Mouse (Mus musculus) left cerebral cortex, adult 2 months (tissue): ENCODE results near the gene Matk. TPM values are rescaled to one million over a fixed set of nuclear protein-coding genes. Genes with fewer than 3 reads are reported as not detected.

ENCODE experiments used
- DNase-seq, 2 experiments: peaks; one replicate each; pipeline ENCODE4 v3.0.0; 2021 to 2022; ENCODE audit warnings: low spot score in 2 of 2, mixed read lengths in 1 of 2; ENCODE audit errors: extremely low spot score in 1 of 2
- H3K27ac ChIP-seq: fragments of 200-600 bp; 2 replicates; pipeline ENCODE4 v1.8.1; 2022
- H3K4me3 ChIP-seq: fragments of 200-600 bp; 2 replicates; pipeline ENCODE4 v1.8.1; 2022
- CTCF ChIP-seq: fragments of 200-600 bp; IDR thresholded peaks from 2 replicates; pipeline ENCODE4 v1.8.1; 2022; ENCODE audit warnings: antibody characterized with exemption, mild to moderate bottlenecking, moderate library complexity
- intact Hi-C: fragments of 180-260 bp; cut with DNase I; formaldehyde crosslinking; loops from one replicate; pipeline ENCODE4 v1.15.1; 2025
- total RNA-seq, 2 experiments: library from RNA; stranded (reverse); gene quantifications; 2 replicates each; pipeline ENCODE4 v1.2.3; 2021

Gene Matk
- total RNA-seq, 2 experiments from 2014 or later: 212 to 221 TPM

DNA sequence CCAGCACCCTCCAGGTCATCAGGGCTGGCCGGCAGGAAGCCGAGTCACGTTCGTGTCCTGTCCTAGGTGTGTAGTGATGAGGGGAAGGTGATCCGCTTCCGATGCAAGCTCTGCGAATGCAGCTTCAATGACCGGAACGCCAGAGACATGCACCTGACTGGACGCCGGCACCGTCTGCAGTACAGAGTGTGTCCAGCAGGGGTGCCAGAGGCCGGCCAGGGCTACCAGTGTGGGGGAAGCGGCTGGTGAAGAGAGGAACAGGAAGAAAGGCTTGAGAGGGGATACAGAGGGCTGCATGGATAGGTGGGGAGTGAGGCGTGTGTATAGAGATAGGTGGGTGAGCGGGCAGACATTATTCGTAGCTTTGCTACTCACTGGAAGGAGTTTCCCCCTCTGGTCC is 8.1 kb upstream of the Matk start:
- peak in 1 of 2 experiments; percentile 88 for DNase-seq
- H3K27ac ChIP-seq: peak overlapping the region; percentile 65; the same call in 1 of the 2 replicates
- intact Hi-C loops: no loop called here
- peak; percentile 98 for TF ChIP-seq CTCF
- no peak overlapping the region for H3K4me3 ChIP-seq

DNA sequence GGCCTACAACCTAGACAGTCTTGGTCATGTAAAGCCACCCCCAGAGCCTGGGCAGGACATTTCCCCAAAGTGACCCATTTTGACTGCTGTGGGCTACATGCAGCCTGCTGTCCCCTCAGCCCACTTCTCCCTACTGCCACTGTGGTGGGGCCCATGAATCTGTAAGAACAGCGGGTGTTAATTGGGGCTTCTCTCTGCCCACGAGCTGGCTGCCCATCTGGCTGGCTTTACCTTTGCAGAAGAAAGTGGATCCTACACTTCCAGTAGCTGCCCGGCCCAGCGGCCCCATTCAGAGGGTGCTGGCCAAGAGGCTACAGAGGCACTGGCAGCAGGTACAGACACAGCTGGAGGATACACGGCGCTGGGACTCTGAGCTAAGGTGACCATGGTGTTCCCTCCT is 7.6 kb upstream of the Matk start:
- H3K4me3 ChIP-seq: no peak overlapping the region
- peak overlapping the region; percentile 65; the same call in 1 of the 2 replicates for H3K27ac ChIP-seq
- TF ChIP-seq CTCF: no peak
- no peak for DNase-seq
- intact Hi-C loops: no loop called here

DNA sequence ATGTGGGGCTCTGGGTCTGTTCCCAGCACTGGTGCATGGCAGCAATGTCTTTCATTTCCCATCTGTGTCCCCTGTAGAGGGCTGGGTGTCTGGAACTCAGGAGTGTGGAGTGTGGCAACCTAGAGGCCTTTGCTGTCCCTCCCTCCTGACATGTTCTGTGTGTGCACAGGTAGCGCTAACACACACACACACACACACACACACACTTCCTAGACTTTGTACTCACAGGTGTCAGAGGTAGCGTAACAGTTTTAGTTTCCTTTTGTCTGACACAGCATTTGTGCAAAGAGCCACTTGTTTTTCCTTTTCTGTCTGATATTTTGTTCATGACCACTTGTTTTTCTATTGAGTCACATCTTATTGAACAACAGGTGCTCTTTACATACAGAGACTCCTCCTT is 4.9 kb upstream of the Matk start:
- no peak overlapping the region for H3K27ac ChIP-seq
- DNase-seq: no peak
- no peak for TF ChIP-seq CTCF
- intact Hi-C loops: no loop called here
- H3K4me3 ChIP-seq: no peak overlapping the region

DNA sequence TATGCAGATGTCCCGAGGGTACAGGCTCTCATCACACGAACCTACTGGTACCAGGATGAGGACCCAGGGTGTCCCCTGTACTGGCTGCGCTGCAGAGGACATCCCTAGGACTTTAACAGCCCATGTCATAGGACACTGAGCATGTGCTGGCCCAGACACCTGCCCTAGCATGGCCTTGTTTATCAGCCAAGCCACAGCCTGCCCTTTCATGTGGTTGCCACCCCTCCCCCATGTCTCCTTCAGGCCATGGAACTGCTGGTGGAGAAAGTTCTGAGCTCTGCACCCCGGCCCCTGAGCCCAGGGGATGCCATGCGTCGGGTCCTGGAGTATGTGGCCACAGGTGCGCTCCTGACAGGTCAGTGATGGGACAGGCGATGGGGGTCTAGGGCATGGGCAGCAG is 3.3 kb upstream of the Matk start:
- intact Hi-C loops: no loop called here
- no peak overlapping the region for H3K4me3 ChIP-seq
- no peak for DNase-seq
- no peak overlapping the region for H3K27ac ChIP-seq
- no peak for TF ChIP-seq CTCF

DNA sequence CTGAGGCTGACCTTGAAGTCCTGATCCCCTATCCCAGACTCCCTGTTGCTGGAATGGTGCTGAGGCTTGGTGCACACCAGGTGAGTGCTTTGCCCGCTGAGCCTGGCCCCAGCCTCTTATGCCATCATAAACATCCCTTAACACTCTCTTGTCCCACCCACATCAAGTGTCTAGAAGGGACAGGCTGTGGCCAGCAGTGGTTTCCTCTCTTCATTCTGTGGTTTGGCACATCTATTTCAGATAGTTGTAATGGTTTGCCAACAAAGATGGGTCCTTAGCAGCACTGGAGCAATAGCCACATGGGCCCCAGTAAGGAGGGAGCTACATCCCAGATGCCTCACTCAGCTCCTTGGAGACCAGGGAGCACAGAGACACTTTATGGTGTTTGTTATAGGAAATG is 2.2 kb downstream of the Matk start:
- no peak for TF ChIP-seq CTCF
- Histone ChIP-seq H3K27ac (peak overlapping the region; percentile 100), H3K4me3 (no peak overlapping the region)
- DNase-seq: no peak
- intact Hi-C loops: no loop called here

DNA sequence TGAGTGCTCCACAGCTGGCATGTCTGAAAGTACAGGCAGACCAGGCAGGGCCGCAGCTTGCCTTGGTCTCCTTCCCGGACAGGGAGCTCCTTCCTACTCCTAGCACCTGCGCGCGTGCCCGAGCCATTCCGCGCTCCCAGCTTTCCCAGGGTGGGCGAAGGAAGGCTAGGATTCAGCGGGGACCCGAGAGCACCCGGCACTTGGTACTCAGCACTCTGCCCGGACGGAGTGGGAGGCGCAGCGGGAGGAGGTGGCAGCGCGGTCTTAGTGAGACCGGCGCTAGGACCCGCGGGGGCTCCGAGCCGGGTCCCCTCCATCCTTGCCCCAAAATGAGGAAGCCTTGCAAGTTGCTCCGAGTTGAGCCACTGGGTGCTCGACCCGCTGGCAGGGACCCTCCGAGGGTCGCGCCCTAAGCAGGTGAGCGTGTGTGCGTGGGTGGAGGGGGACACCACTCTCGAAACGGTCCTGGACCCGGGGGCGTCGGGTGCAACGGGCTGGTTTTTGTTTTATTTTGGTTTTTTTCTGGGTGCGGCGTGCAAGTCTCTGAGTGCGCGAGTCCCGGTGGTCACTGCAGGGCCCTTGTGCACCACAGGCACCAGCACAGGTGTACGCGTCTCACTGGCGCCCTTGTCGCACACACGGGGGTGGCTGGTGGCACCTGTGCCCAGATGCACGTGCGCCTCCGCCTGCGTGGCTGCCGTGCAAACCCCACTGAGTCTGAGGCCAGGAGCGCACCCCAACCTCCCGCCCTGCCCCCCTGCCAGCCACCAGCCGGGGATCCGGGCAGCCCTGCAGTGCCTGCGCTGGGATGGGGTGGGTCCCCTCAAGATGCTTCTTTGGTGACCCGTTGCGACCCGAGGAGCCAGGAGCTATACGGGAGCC is 4.7 kb downstream of the Matk start:
- peak overlapping the region; percentile 59 for H3K4me3 ChIP-seq
- TF ChIP-seq CTCF: no peak
- H3K27ac ChIP-seq: peak overlapping the region; percentile 95
- intact Hi-C loops: no loop called here
- DNase-seq: peak; percentile 63 to 67

DNA sequence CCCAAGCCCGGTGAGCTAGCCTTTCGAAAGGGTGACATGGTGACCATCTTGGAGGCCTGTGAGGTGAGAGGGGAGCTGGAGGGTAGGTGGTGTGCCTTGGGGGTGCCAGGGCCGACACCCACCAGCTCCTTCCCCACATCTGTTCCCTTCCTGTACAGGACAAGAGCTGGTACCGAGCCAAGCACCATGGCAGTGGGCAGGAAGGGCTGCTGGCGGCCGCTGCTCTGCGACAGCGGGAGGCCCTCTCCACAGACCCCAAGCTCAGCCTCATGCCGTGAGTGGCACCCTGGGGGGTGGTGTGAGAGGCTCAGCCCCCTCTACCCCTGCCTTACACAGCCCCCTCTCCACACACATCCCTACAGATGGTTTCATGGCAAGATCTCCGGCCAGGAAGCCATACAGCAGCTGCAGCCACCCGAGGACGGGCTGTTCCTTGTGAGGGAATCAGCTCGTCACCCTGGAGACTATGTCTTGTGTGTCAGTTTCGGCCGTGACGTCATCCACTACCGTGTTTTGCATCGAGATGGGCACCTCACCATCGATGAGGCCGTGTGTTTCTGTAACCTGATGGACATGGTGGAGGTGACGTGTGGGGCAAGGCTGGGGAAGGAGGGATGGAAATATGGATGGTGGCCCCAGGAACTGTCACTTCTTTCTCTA is 6.6 kb downstream of the Matk start:
- intact Hi-C loops: no loop called here
- Histone ChIP-seq H3K27ac (peak overlapping the region; percentile 95), H3K4me3 (peak overlapping the region; percentile 59)
- no peak for TF ChIP-seq CTCF
- no peak for DNase-seq

DNA sequence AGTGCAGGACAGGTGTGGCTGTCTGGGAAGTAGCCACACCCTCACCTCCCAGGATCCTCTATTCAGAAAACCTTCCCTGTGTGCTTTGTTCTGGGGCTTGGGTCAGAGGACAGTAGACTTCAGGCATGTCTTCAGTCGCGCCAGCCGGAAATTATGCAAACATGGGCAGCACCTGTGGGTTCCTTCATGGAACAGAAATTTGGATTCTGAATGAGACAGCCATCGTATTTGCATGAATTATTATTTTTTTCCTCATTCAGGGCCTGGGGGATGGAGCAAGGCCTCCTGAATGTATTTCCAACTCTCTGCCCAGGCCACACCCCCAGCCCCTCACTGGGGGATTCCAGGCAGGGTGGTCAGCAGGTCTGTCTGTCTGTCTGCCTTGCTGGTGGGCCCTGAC is 8.3 kb downstream of the Matk start:
- Histone ChIP-seq H3K4me3 (no peak overlapping the region), H3K27ac (no peak overlapping the region)
- intact Hi-C loops: no loop called here
- TF ChIP-seq CTCF: no peak
- DNase-seq: no peak

DNA sequence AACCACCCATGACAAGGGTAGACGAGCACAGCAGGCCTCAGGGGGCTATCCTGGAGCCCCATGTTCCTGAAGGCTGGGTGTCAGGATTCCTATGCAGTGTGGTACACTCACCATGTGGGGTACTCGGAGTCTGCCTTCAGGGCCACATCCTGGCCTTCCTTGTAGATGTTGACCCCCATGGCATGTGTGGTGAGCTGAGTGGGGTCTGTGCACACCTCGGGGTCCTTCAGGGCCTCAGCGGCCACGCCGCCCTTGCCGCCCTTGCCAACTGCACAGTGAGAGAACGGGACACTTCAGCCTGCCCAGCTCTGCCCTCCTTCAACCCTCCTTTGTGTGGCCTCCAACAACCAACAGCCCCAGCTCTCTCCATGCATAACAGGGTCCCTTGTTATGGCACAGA is 12.8 kb downstream of the Matk start:
- Histone ChIP-seq H3K27ac (no peak overlapping the region), H3K4me3 (peak overlapping the region; percentile 89; the same call in 1 of the 2 replicates)
- no peak for DNase-seq
- TF ChIP-seq CTCF: no peak
- intact Hi-C loops: loop anchor here (5.0 kb wide), 1 partner anchor 73 kb away; no protein-coding TSS in a partner anchor

DNA sequence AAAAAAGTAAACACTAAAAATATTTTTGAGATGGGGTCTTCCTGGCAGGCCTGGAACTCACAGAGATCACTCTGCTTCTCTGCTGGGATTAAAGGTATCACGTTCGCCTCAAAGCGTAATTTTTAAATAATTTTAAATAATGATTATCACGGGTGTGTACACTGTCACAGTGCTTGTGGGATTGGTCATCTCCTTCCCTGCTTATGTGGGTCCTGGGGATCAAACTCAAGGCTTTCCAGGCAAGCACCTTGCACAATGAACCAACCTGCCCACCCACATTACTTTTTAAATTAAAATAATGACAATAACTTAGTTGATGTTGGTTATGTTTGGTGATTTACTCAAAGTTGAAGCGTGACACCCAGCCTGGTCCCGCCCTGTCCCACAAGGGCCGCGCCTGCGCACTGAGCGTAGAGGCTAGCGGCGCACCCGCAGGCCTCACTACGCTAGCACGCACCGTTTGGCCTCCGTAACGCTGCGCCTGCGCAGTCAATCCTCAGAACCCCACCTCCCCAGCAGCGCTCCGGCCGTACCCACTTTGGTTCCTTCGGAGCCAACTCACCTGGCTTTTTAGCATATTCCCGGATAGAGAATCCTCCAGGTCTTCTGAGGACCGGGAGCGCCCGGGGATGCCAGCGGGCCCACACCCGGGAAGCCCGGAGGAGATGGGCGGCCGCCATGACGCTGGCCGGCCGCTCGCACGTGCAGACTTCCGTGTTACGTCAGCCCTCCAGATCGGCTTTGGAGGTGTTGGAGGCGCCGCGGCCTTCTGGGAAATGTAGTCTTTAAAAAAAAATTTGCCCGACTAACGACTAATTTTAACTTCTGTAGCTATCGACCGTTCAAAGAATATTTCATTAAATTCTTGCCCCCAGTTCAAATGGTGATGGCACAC is 13.7 kb downstream of the Matk start, which contains the start of the genes Mrpl54 and Apba3:
Mrpl54 (minus strand) TSS at position 724 of the 895 bp plus-strand sequence.
Apba3 (plus strand) TSS at position 750 of the 895 bp plus-strand sequence.
- H3K4me3 ChIP-seq: peak within 1 kb of the TSS; percentile 94
- no peak for TF ChIP-seq CTCF
- intact Hi-C loops: loop anchor here (5.0 kb wide), 1 partner anchor 74 kb away; no protein-coding TSS in a partner anchor
- H3K27ac ChIP-seq: peak within 1 kb of the TSS; percentile 100
- peak; percentile 94 to 95 for DNase-seq

DNA sequence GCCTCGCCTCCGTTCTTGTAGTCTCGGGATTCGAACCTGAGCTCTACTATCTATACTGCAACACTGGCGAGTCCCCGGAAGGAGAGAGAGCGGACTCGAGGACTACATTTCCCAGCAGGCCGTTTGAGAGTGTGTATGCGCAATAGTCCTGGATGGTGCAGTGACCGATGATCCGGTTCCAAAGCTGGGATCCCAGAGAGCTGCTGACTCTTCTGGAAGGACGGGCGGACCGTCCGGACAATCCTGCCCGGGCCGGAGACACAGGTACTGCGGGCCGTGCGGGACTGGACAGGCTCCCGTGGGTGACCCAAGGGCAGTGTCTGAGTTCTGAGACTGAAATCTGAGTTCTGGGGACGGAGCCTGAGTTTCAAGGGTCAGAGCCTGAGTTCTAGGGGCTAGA is 15.3 kb downstream of the Matk start:
- TF ChIP-seq CTCF: no peak; the same call in none of the 2 replicates
- intact Hi-C loops: loop anchor here (5.0 kb wide), 1 partner anchor 76 kb away; no protein-coding TSS in a partner anchor
- Histone ChIP-seq H3K27ac (peak overlapping the region; percentile 78), H3K4me3 (peak overlapping the region; percentile 94)
- DNase-seq: peak; percentile 72 to 80
